Mouse (Mus musculus) lung, embryonic 14.5 days (tissue): ENCODE results near the gene Olfr1079. TPM values are rescaled to one million over a fixed set of nuclear protein-coding genes. Genes with fewer than 3 reads are reported as not detected.
"Not testable (repeated sequence)": the region's sequence is repeated elsewhere in the genome, so short reads cannot be mapped to it uniquely, and the experiment has no call there.

ENCODE experiments used
- ATAC-seq: fragments of 200-750 bp; cut with Nextera tagmentation; 2 replicates; pipeline ENCODE4 v1.8.0; 2017; ENCODE audit warnings: mild to moderate bottlenecking, moderate TSS enrichment, moderate library complexity; ENCODE audit not compliant: insufficient read depth
- DNase-seq: peaks from one replicate; pipeline ENCODE4 v3.0.0-alpha.2; 2015
- H3K27ac ChIP-seq: fragments of 300-500 bp; sonication (generic); 2 replicates; pipeline ENCODE4 v1.5.1; 2014; ENCODE audit warnings: low read depth, mild to moderate bottlenecking, moderate library complexity
- H3K27me3 ChIP-seq: fragments of 300-500 bp; sonication (generic); 2 replicates; pipeline ENCODE4 v1.6.1; 2014; ENCODE audit warnings: low read length, control low read depth; ENCODE audit not compliant: insufficient read depth
- H3K36me3 ChIP-seq: fragments of 300-500 bp; sonication (generic); 2 replicates; pipeline ENCODE4 v1.6.1; 2014; ENCODE audit warnings: control low read depth; ENCODE audit not compliant: insufficient read depth
- H3K4me1 ChIP-seq: fragments of 300-500 bp; sonication (generic); 2 replicates; pipeline ENCODE4 v1.6.1; 2014; ENCODE audit warnings: antibody characterized with exemption, control low read depth; ENCODE audit not compliant: insufficient read depth
- H3K4me2 ChIP-seq: fragments of 300-500 bp; sonication (generic); 2 replicates; pipeline ENCODE4 v1.6.1; 2014; ENCODE audit warnings: mild to moderate bottlenecking
- H3K4me3 ChIP-seq: fragments of 300-500 bp; sonication (generic); 2 replicates; pipeline ENCODE4 v1.5.1; 2014; ENCODE audit warnings: low read depth, low read length
- H3K9ac ChIP-seq: fragments of 300-500 bp; sonication (generic); 2 replicates; pipeline ENCODE4 v1.6.1; 2014
- H3K9me3 ChIP-seq: fragments of 300-500 bp; sonication (generic); 2 replicates; pipeline ENCODE4 v1.6.1; 2016; ENCODE audit warnings: low read depth, low read length, control low read depth
- CTCF ChIP-seq: IDR thresholded peaks from 2 replicates; pipeline ENCODE4 v1.5.1; 2016; ENCODE audit warnings: antibody characterized with exemption, low read depth
- WGBS: fragments of 180-500 bp; shearing (Covaris S2); extraction: QIAGEN DNeasy Blood & Tissue Kit; methylation state at CpG from one replicate; pipeline ENCODE4 v1.1.7; 2014; 5-methylcytosine and 5-hydroxymethylcytosine counted together
- polyA plus RNA-seq: library from polyadenylated mRNA; unstranded; fragments of >200 nt; fragmentation: Nextera tagmentation; extraction: Ambion mirVana; gene quantifications from 2 replicates; pipeline ENCODE4 v1.2.1, GENCODE M21; 2014

Olfr1079 gene
- not detected in 2 replicates for polyA plus RNA-seq

- Histone ChIP-seq H3K4me3 (no peak within 1 kb of the TSS), H3K9me3 (no peaks in the 10 kb centered on the region), H3K27ac (no peak within 1 kb of the TSS), H3K4me1 (no peaks in the 10 kb centered on the region), H3K4me2 (no peak within 1 kb of the TSS), H3K36me3 (no peaks in the 10 kb centered on the region), H3K9ac (no peak within 1 kb of the TSS), H3K27me3 (no peaks in the 10 kb centered on the region)
- TF ChIP-seq CTCF = no peak
- WGBS = 48% methylated on average over 1 of the region's 1 CpGs
- no peak for ATAC-seq
- no peak for DNase-seq
These were observed at the start of gene Olfr1079 for GRCm38 (mm10) chr2:86542380-86542779. Olfr1079 (minus strand) TSS chr2:86542480.

DNA sequence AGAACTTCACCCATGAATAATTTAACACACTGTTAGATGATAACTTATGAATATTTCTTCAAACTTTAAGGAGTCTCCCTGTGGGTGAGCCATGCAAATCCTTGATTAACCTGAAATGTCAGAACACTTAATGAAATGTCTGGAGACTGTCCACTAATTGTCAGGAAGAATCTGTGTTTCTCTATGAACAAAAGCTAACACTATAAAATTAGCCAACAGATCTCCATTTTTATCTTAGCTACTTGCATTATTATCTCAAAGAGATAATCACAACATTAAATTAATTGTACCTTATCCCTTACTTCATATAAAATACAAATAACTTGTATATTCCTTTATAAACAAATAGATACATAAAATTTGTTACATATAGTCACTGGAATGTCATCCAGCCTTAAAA, 15.9 kb upstream of the Olfr1079 start, which contains the start of gene Olfr1080:
Gene Olfr1080 (minus strand): TSS at position 101 of the 400 bp plus-strand sequence.
- not testable (repeated sequence) for DNase-seq, ATAC-seq, H3K4me3 ChIP-seq, H3K27ac ChIP-seq, H3K9me3 ChIP-seq, H3K4me2 ChIP-seq, H3K9ac ChIP-seq, H3K4me1 ChIP-seq, H3K27me3 ChIP-seq, H3K36me3 ChIP-seq

DNA sequence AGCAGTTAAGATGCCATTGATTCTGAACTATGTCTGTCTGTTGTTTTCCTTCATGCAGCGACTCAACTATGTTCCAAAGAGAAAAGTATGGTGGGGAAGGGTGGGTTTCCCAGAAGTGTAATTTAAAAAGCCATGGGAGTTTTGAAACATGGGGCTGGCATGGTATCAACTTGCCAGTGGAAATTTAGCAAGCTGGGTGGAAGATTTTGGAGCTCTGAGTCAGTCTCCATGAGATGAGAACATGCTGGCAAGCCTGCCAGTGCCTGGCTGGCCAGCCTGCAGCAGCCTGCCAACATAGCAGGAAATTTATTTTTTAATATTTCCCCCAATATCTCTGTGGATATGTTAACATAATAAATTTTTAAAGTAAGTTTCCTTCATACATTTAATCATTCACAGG, 11.3 kb downstream of the Olfr1079 start:
- no peaks in the 10 kb centered on the region for H3K27me3 ChIP-seq
- no peak overlapping the region for H3K4me2 ChIP-seq
- H3K4me3 ChIP-seq = no peak overlapping the region
- H3K36me3 ChIP-seq = no peaks in the 10 kb centered on the region
- no peak for TF ChIP-seq CTCF
- H3K4me1 ChIP-seq = no peaks in the 10 kb centered on the region
- 64% methylated on average over 1 of the region's 1 CpGs for whole genome bisulfite sequencing
- H3K9me3 ChIP-seq = no peaks in the 10 kb centered on the region
- ATAC-seq (no peak), DNase-seq (no peak)
- no peak overlapping the region for H3K9ac ChIP-seq
- H3K27ac ChIP-seq = no peak overlapping the region

- no peaks in the 10 kb centered on the region for H3K9me3 ChIP-seq
- no peak within 1 kb of the TSS for H3K9ac ChIP-seq
- 70% methylated on average over 1 of the region's 1 CpGs for WGBS
- no peak within 1 kb of the TSS for H3K4me2 ChIP-seq
- no peak for TF ChIP-seq CTCF
- H3K27me3 ChIP-seq = no peaks in the 10 kb centered on the region
- no peak within 1 kb of the TSS for H3K4me3 ChIP-seq
- DNase-seq = no peak
- no peaks in the 10 kb centered on the region for H3K36me3 ChIP-seq
- H3K4me1 ChIP-seq = no peaks in the 10 kb centered on the region
- no peak for ATAC-seq
- H3K27ac ChIP-seq = no peak within 1 kb of the TSS
These were observed 34.1 kb downstream of the Olfr1079 start, which contains the start of gene Olfr1076 for GRCm38 (mm10) chr2:86508161-86508560. Olfr1076 (plus strand) TSS chr2:86508461.

GRCm38 (mm10) chr2:86487286-86487685, 55.0 kb downstream of the Olfr1079 start, which contains the start of gene Olfr228:
Olfr228 (minus strand) TSS chr2:86487386.
- Histone ChIP-seq H3K4me1 (no peaks in the 10 kb centered on the region), H3K27ac (no peak within 1 kb of the TSS), H3K27me3 (no peaks in the 10 kb centered on the region), H3K9me3 (no peaks in the 10 kb centered on the region), H3K4me2 (no peak within 1 kb of the TSS), H3K36me3 (no peaks in the 10 kb centered on the region), H3K9ac (no peak within 1 kb of the TSS), H3K4me3 (no peak within 1 kb of the TSS)
- WGBS = 43% methylated on average over 1 of the region's 1 CpGs
- no peak for TF ChIP-seq CTCF
- DNase-seq (no peak), ATAC-seq (no peak)

Other genes with a start within 250 kb of the Olfr1079 start
- not detected in 2 replicates for gene Olfr1053, start 227.2 kb downstream of the Olfr1079 start, polyA plus RNA-seq
- gene Olfr1054, start 207.0 kb downstream of the Olfr1079 start, polyA plus RNA-seq = not detected in 2 replicates
- gene Olfr1055, start 192.2 kb downstream of the Olfr1079 start, polyA plus RNA-seq = not detected in 2 replicates
- gene Olfr1056, start 180.0 kb downstream of the Olfr1079 start, polyA plus RNA-seq = not detected in 2 replicates
- gene Olfr1057, start 164.1 kb downstream of the Olfr1079 start, polyA plus RNA-seq = not detected in 2 replicates
- not detected in 2 replicates for gene Olfr1058, start 153.9 kb downstream of the Olfr1079 start, polyA plus RNA-seq
- gene Olfr1061, start 128.4 kb downstream of the Olfr1079 start, polyA plus RNA-seq = not detected in 2 replicates
- gene Olfr1062, start 115.7 kb downstream of the Olfr1079 start, polyA plus RNA-seq = not detected in 2 replicates
- gene Olfr1065, start 91.9 kb downstream of the Olfr1079 start, polyA plus RNA-seq = not detected in 2 replicates
- not detected in 2 replicates for gene Olfr1066, start 86.2 kb downstream of the Olfr1079 start, polyA plus RNA-seq
- gene Olfr228, start 55.1 kb downstream of the Olfr1079 start, polyA plus RNA-seq = not detected in 2 replicates
- gene Olfr1076, start 34.0 kb downstream of the Olfr1079 start, polyA plus RNA-seq = not detected in 2 replicates
- not detected in 2 replicates for gene Olfr1080, start 15.8 kb upstream of the Olfr1079 start, polyA plus RNA-seq
- not detected in 2 replicates for gene Olfr1082, start 56.5 kb upstream of the Olfr1079 start, polyA plus RNA-seq
- gene Olfr1084, start 97.2 kb upstream of the Olfr1079 start, polyA plus RNA-seq = not detected in 2 replicates
- not detected in 2 replicates for gene Olfr1085, start 119.5 kb upstream of the Olfr1079 start, polyA plus RNA-seq
- not detected in 2 replicates for gene Olfr1086, start 137.6 kb upstream of the Olfr1079 start, polyA plus RNA-seq
- not detected in 2 replicates for gene Olfr1087, start 155.9 kb upstream of the Olfr1079 start, polyA plus RNA-seq
- gene Olfr1089, start 191.2 kb upstream of the Olfr1079 start, polyA plus RNA-seq = not detected in 2 replicates
- not detected in 2 replicates for gene Olfr1090, start 216.5 kb upstream of the Olfr1079 start, polyA plus RNA-seq
- gene Olfr1093, start 240.0 kb upstream of the Olfr1079 start, polyA plus RNA-seq = not detected in 2 replicates